Mouse (Mus musculus) hindbrain, embryonic 16.5 days (tissue): ENCODE data around the gene Tmprss3. TPM values are rescaled to one million over a fixed set of nuclear protein-coding genes. Genes with fewer than 3 reads are reported as not detected.

Experiments
- ATAC-seq: fragments of 200-750 bp; cut with Nextera tagmentation; 2 replicates; pipeline ENCODE4 v1.8.0; 2017; ENCODE audit warnings: moderate TSS enrichment, moderate library complexity
- H3K27ac ChIP-seq: fragments of 300-500 bp; sonication (generic); 2 replicates; pipeline ENCODE4 v1.5.1; 2014; ENCODE audit warnings: low read depth, mild to moderate bottlenecking, control low read depth, low read length, moderate library complexity
- H3K27me3 ChIP-seq: fragments of 300-500 bp; sonication (generic); replicated peaks from 2 replicates; pipeline ENCODE4 v1.6.1; 2014; ENCODE audit warnings: low read length; ENCODE audit not compliant: control insufficient read depth, insufficient read depth
- H3K36me3 ChIP-seq: fragments of 300-500 bp; sonication (generic); 2 replicates; pipeline ENCODE4 v1.6.1; 2014; ENCODE audit warnings: mild to moderate bottlenecking, low read length, moderate library complexity, mixed read lengths; ENCODE audit not compliant: control insufficient read depth, insufficient read depth
- H3K4me1 ChIP-seq: fragments of 300-500 bp; sonication (generic); 2 replicates; pipeline ENCODE4 v1.6.1; 2014; ENCODE audit warnings: low read depth, low read length; ENCODE audit not compliant: control insufficient read depth, insufficient read depth
- H3K4me2 ChIP-seq: fragments of 300-500 bp; sonication (generic); 2 replicates; pipeline ENCODE4 v1.6.1; 2014; ENCODE audit warnings: mild to moderate bottlenecking, low read length, control low read depth, moderate library complexity
- H3K4me3 ChIP-seq: fragments of 300-500 bp; sonication (generic); 2 replicates; pipeline ENCODE4 v1.5.1; 2014; ENCODE audit warnings: mild to moderate bottlenecking, low read length, control low read depth, moderate library complexity
- H3K9ac ChIP-seq: fragments of 300-500 bp; sonication (generic); 2 replicates; pipeline ENCODE4 v1.6.1; 2014; ENCODE audit warnings: low read depth, mild to moderate bottlenecking, control low read depth, low read length, moderate library complexity
- H3K9me3 ChIP-seq: fragments of 300-500 bp; sonication (generic); 2 replicates; pipeline ENCODE4 v1.6.1; 2014; ENCODE audit warnings: mild to moderate bottlenecking, low read length, moderate library complexity; ENCODE audit not compliant: control insufficient read depth
- WGBS: fragments of 180-500 bp; shearing (Covaris S2); extraction: QIAGEN DNeasy Blood & Tissue Kit; methylation state at CpG from one replicate; pipeline ENCODE4 v1.1.7; 2014; 5-methylcytosine and 5-hydroxymethylcytosine counted together
- polyA plus RNA-seq: library from polyadenylated mRNA; unstranded; fragments of >200 nt; fragmentation: Nextera tagmentation; extraction: Ambion mirVana; gene quantifications from 2 replicates; pipeline ENCODE4 v1.2.1, GENCODE M21; 2015

Tmprss3 gene
- polyA plus RNA-seq, 1 experiment from 2014 or later, result not detected

DNA sequence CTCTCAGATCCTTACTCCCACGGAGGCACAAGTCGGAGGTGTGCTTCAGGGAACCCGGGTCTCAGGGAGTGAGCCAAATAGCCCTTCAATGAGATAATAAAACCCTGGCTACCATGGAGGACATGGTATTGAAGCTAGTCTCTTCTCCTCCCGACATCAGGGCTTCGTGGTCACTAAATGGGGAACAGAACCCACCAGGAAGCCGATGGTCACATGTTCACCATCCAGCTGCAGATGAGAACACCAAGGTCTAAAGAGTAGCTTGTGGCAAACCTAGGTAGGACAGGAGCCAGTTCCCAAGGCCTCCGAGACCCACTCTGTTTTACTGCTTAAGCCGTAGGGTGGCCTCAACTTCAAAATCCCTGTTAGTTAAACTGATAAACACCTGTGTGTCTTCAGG lies 9.9 kb upstream of the Tmprss3 start:
- ATAC-seq, result no peak
- no peak overlapping the region for H3K27ac ChIP-seq
- WGBS, result 92% methylated on average over 8 of the region's 8 CpGs

DNA sequence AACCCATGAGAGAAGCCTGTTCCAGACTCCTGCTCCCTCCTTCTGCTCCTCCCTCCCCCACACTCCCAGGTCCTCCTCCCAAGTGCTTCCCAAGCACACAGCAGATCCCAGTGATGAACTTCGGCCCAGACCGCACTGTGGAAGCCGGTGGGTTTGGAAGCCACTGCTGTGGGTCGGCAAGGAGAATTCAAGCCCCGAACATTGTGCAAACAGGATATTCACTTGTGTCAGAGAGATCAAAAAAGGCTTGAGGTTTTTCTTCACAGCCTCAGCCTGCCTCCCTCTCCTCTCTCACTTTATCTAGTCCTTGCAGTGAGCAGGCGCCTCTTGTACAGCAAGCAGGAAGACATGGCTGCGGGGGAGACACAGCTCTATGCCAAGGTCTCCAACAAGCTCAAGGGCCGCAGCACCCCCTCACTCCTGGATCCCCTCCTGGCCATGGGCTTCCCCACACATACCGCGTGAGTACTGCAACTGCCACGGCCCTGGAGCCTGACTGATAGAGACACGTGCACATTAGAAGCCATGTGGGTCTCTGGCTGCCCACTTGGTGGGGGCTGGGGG lies 9.1 kb upstream of the Tmprss3 start, which contains the start of gene Ubash3a:
Ubash3a (plus strand) TSS at position 103 of the 564 bp plus-strand sequence.
- Histone ChIP-seq H3K9me3 (no peaks in the 10 kb centered on the region), H3K27ac (no peak within 1 kb of the TSS), H3K4me1 (no peaks in the 10 kb centered on the region), H3K4me2 (no peak within 1 kb of the TSS), H3K36me3 (no peaks in the 10 kb centered on the region), H3K4me3 (no peak within 1 kb of the TSS), H3K27me3 (no peaks in the 10 kb centered on the region), H3K9ac (no peak within 1 kb of the TSS)
- WGBS, result 86% methylated on average over 12 of the region's 12 CpGs
- no peak for ATAC-seq

More for the DNA sequence above, 9.9 kb upstream of the Tmprss3 start:
- Histone ChIP-seq H3K4me1 (no peaks in the 10 kb centered on the region), H3K9ac (no peak overlapping the region), H3K9me3 (no peaks in the 10 kb centered on the region), H3K27me3 (no peaks in the 10 kb centered on the region), H3K4me2 (no peak overlapping the region), H3K36me3 (no peaks in the 10 kb centered on the region), H3K4me3 (no peak overlapping the region)

DNA sequence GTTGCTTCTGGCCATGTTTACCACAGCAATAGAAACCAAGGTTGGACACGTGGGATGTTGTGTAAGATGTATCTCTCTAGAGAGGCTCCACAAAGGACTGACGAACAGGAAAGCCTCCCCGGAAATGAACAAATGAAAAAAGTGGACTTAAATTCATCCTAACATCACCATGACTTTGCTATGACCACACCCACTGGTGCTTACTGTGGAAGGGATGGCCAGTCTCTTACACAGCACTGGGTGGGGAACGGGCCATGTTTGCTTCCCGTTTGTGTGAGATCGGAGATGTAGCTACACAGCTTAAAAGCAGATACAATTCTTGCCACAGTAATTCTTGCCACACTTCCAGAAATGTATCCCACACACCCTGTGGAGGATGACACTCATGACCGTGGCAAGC lies 2.5 kb downstream of the Tmprss3 start:
- no peak for ATAC-seq
- 93% methylated on average over 7 of the region's 7 CpGs for WGBS
- Histone ChIP-seq H3K27me3 (no peaks in the 10 kb centered on the region), H3K36me3 (no peaks in the 10 kb centered on the region), H3K9me3 (no peaks in the 10 kb centered on the region), H3K27ac (no peak overlapping the region), H3K9ac (no peak overlapping the region), H3K4me1 (no peaks in the 10 kb centered on the region), H3K4me3 (no peak overlapping the region), H3K4me2 (no peak overlapping the region)

DNA sequence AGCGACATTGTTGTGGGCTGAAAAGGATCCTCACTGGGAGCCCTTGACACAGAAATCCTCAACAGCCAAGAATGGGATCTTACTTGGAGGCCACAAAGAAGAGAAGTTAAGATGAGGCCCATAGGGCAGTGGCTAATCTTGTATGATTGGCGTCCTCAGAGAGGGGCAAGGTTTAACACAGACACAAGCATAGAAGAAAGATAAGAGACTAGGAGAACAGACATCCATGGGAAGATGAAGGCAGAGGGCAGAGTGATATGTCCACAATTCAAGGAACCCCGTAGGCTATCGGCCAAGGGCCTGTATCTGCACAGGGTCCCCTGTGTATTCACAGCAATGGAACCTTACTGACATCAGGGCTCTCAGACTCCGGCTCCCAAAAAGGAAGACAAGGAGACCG lies 3.6 kb downstream of the Tmprss3 start:
- Histone ChIP-seq H3K9me3 (no peaks in the 10 kb centered on the region), H3K36me3 (no peaks in the 10 kb centered on the region), H3K4me2 (no peak overlapping the region), H3K9ac (no peak overlapping the region), H3K4me1 (no peaks in the 10 kb centered on the region), H3K4me3 (no peak overlapping the region), H3K27me3 (no peaks in the 10 kb centered on the region), H3K27ac (no peak overlapping the region)
- no peak for ATAC-seq
- WGBS, result 84% methylated on average over 6 of the region's 6 CpGs

DNA sequence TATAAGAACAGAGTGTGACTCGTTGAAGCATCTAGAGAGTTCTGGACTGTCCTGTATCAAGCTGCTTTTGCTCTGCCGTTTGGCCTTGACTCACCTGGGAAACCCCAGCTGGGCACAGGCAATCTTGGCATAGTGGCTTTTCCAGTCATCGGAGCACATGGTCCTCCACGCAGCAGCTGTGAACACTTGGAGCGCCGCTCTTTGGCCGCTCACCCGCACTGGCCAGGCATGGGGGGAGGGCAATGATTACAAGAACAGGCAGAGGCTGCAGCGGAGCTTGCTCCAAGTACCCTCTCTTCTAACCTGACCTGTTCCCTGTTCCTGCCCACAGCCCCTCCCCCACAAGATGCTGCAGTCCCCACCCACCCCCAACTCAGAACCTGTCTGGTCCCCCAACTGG lies 5.4 kb downstream of the Tmprss3 start:
- Histone ChIP-seq H3K4me1 (no peaks in the 10 kb centered on the region), H3K9ac (no peak overlapping the region), H3K27me3 (no peaks in the 10 kb centered on the region), H3K4me3 (no peak overlapping the region), H3K27ac (no peak overlapping the region), H3K36me3 (no peaks in the 10 kb centered on the region), H3K4me2 (no peak overlapping the region), H3K9me3 (no peaks in the 10 kb centered on the region)
- WGBS, result 77% methylated on average over 9 of the region's 9 CpGs
- ATAC-seq, result no peak

DNA sequence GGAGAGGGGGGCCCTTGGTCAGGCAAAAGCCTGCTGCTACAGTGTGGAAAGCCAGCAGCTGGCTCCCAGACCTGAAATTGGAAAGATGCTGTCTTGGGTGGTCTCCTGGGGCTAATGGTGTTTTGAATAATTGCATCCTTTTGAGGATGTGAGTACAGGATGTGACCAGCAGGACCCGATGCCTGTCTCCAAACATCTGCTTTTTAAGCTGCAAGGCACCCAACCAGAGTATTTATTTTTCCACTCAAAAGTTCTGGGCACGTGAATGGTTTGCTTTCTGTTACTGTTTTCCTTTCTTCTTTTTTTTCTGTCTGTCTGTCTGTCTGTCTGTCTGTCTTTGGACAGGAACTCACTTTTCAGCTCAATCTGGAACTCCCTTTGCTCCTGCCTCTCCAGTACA lies 6.1 kb downstream of the Tmprss3 start:
- Histone ChIP-seq H3K9ac (no peak overlapping the region), H3K27me3 (no peaks in the 10 kb centered on the region), H3K4me2 (no peak overlapping the region), H3K36me3 (no peaks in the 10 kb centered on the region), H3K9me3 (no peaks in the 10 kb centered on the region), H3K4me3 (no peak overlapping the region), H3K4me1 (no peaks in the 10 kb centered on the region), H3K27ac (no peak overlapping the region)
- WGBS, result 70% methylated on average over 2 of the region's 2 CpGs
- no peak for ATAC-seq

DNA sequence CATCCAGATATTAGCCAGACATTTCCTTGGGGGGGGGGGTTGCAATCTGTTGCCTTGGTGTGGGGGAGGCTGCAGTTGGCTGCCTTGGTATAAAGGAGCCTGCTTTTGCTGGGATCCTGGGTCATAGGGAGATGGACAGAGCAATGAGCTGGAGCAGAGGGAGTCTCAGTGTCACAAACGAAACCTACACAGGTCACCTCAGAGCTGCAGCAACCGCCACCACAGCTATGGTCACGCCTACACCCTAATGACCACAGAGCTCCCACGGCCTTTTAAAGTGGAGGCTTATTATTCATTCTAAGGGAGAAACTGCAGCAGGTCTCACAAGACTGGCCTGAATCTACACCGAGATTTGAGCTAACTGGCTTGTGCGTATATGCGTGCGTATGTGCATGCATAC lies 7.0 kb downstream of the Tmprss3 start:
- 71% methylated on average over 8 of the region's 8 CpGs for WGBS
- ATAC-seq, result no peak
- Histone ChIP-seq H3K27me3 (no peaks in the 10 kb centered on the region), H3K9me3 (0 out of 2 replicates have a peak, but pooled peaks cover under 1% of the 10 kb centered on the region), H3K4me1 (no peaks in the 10 kb centered on the region), H3K36me3 (no peaks in the 10 kb centered on the region), H3K27ac (no peak overlapping the region), H3K4me2 (no peak overlapping the region), H3K9ac (no peak overlapping the region), H3K4me3 (no peak overlapping the region)

DNA sequence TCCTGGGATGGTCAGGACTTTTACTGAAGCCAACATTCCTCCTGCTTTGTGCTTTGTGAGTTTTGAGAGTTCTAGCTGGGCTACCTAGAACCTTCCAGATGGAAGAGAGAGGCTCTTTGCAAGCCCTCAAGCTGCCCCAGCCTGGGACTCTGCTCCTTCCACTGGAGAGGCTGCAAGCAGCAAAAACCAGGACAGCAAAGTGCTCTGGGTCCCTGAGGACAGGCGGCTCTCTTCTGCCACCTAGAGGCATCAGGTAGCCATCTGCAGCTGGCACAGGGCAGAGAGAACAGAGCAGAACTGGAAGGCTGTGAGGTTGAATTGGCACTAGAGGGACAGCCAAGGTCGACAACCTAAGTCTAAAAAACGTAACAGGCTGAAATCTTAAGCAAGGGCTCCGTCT lies 11.4 kb downstream of the Tmprss3 start:
- H3K27ac ChIP-seq, result no peak overlapping the region
- no peaks in the 10 kb centered on the region for H3K27me3 ChIP-seq
- 0 out of 2 replicates have a peak, but pooled peaks cover 2% of the 10 kb centered on the region for H3K9me3 ChIP-seq
- no peak overlapping the region for H3K4me3 ChIP-seq
- H3K9ac ChIP-seq, result no peak overlapping the region
- peak; percentile 72; the same call in 1 of the 2 replicates for ATAC-seq
- H3K4me2 ChIP-seq, result no peak overlapping the region
- WGBS, result 23% methylated on average over 4 of the region's 4 CpGs
- no peaks in the 10 kb centered on the region for H3K4me1 ChIP-seq
- no peaks in the 10 kb centered on the region for H3K36me3 ChIP-seq

DNA sequence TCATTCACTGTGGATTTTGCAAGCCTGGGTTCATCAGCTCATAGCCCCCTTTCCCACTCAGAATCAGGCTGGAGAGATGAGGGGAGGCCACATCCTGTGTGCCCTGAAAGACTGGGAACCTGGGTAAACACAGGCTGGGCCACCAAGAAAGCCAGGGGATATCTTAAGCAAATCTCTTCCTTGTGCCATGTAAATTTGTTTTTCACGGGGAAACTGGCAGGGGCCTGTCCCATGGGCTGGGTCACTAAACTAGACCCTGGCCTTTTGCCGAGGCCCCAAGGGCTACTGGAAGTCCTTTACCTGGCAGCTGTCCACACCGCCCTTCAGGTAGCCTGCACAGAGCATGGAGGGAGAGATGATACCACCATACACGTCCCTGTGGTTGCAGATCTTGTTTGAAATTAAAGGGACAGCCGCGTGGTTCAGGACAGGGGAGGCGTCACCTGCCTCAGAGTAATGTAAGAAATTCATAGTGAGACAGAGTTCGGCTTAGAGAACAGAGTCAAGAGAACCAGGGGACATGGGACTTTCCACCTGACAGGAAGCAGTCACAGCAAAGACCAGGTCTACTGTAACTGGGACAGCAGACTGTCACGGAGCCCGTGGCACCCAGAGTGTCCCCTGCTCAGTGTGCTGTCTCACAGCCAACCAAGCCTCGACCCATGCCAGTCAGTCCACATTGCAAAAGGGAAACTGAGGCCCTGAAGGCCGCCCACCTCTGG lies 14.3 kb downstream of the Tmprss3 start:
- Histone ChIP-seq H3K4me1 (no peaks in the 10 kb centered on the region), H3K4me3 (no peak overlapping the region), H3K27ac (no peak overlapping the region), H3K9ac (no peak overlapping the region), H3K36me3 (no peaks in the 10 kb centered on the region), H3K4me2 (no peak overlapping the region), H3K9me3 (0 out of 2 replicates have a peak, but pooled peaks cover 2% of the 10 kb centered on the region), H3K27me3 (no peaks in the 10 kb centered on the region)
- no peak for ATAC-seq
- WGBS, result 85% methylated on average over 12 of the region's 12 CpGs
